Mouse (Mus musculus) ES-CJ7 (cell line): ENCODE results near the gene Ppp1r15a.

Experiments
- DNase-seq: peaks from one replicate; pipeline ENCODE4 v3.0.0; 2011; ENCODE audit warnings: low read depth, low spot score

Gene Ppp1r15a

GRCm38 (mm10) chr7:45525809-45526473 is at the start of gene Ppp1r15a, which contains the start of gene Plekha4:
Gene Ppp1r15a (minus strand): TSS chr7:45526268.
Gene Plekha4 (plus strand): TSS chr7:45526330.
- DNase-seq, result peak; percentile 99

- DNase-seq, result no peak
Measured at GRCm38 (mm10) chr7:45574472-45575379, 48.7 kb upstream of the Ppp1r15a start.

- no peak for DNase-seq
Measured at GRCm38 (mm10) chr7:45573954-45574353, 47.9 kb upstream of the Ppp1r15a start.

- DNase-seq, result peak; percentile 58
Measured at GRCm38 (mm10) chr7:45571966-45572365, 45.9 kb upstream of the Ppp1r15a start.

GRCm38 (mm10) chr7:45570103-45570741 is 44.2 kb upstream of the Ppp1r15a start, which contains the start of gene Bcat2:
Gene Bcat2 (plus strand): TSS chr7:45570153.
- DNase-seq, result peak; percentile 85

- DNase-seq, result peak; percentile 62
Measured at GRCm38 (mm10) chr7:45568601-45569473, 42.8 kb upstream of the Ppp1r15a start.

GRCm38 (mm10) chr7:45567780-45568516 is 41.9 kb upstream of the Ppp1r15a start:
- peak; percentile 97 for DNase-seq

GRCm38 (mm10) chr7:45567112-45567779 is 41.2 kb upstream of the Ppp1r15a start:
- peak; percentile 78 for DNase-seq

GRCm38 (mm10) chr7:45565446-45565845 is 39.4 kb upstream of the Ppp1r15a start:
- no peak for DNase-seq

- DNase-seq, result peak; percentile 94
Measured at GRCm38 (mm10) chr7:45564811-45565210, 38.7 kb upstream of the Ppp1r15a start.

- DNase-seq, result no peak
Measured at GRCm38 (mm10) chr7:45561624-45562520, 35.8 kb upstream of the Ppp1r15a start.

- DNase-seq, result peak; percentile 84
Measured at GRCm38 (mm10) chr7:45560843-45561623, 35.0 kb upstream of the Ppp1r15a start.

- peak; percentile 94 for DNase-seq
Measured at GRCm38 (mm10) chr7:45560241-45560640, 34.2 kb upstream of the Ppp1r15a start.

GRCm38 (mm10) chr7:45558907-45559306 is 32.8 kb upstream of the Ppp1r15a start:
- peak; percentile 93 for DNase-seq

GRCm38 (mm10) chr7:45555787-45556186 is 29.7 kb upstream of the Ppp1r15a start:
- peak; percentile 84 for DNase-seq

GRCm38 (mm10) chr7:45554744-45555143 is 28.7 kb upstream of the Ppp1r15a start, which contains the start of gene Hsd17b14:
Gene Hsd17b14 (plus strand): TSS chr7:45554893.
- DNase-seq, result peak; percentile 67

- no peak for DNase-seq
Measured at GRCm38 (mm10) chr7:45553990-45554389, 27.9 kb upstream of the Ppp1r15a start.

- no peak for DNase-seq
Measured at GRCm38 (mm10) chr7:45553519-45553918, 27.5 kb upstream of the Ppp1r15a start.
